Mouse (Mus musculus) C2C12 (cell line): ENCODE results near the gene Yjefn3. TPM values are rescaled to one million over a fixed set of nuclear protein-coding genes. Genes with fewer than 3 reads are reported as not detected.

ENCODE experiments used
- H3K27me3 ChIP-seq: one replicate; pipeline ENCODE4 v1.6.1; 2011; ENCODE audit not compliant: control insufficient read depth, insufficient read depth, insufficient read length
- H3K36me3 ChIP-seq: one replicate; pipeline ENCODE4 v1.6.1; 2011; ENCODE audit not compliant: control insufficient read depth, insufficient read depth
- H3K4me3 ChIP-seq: one replicate; pipeline ENCODE4 v1.5.1; 2011; ENCODE audit warnings: mild to moderate bottlenecking, control low read depth; ENCODE audit not compliant: poor library complexity, insufficient read depth, severe bottlenecking
- H3K79me2 ChIP-seq: one replicate; pipeline ENCODE4 v1.6.1; 2011; ENCODE audit not compliant: control insufficient read depth, insufficient read depth
- H3K79me3 ChIP-seq: one replicate; pipeline ENCODE4 v1.6.1; 2011; ENCODE audit warnings: low read depth, control low read depth
- H3ac ChIP-seq: one replicate; pipeline ENCODE3; 2011; ENCODE audit warnings: low read depth; ENCODE audit not compliant: control insufficient read depth, insufficient read length
- CEBPB ChIP-seq: IDR thresholded peaks from one replicate; pipeline ENCODE4 v1.6.1; 2011; ENCODE audit warnings: low read depth, mild to moderate bottlenecking, control low read depth, moderate library complexity
- CTCF ChIP-seq: IDR thresholded peaks from one replicate; pipeline ENCODE4 v1.5.1; 2011; ENCODE audit not compliant: control insufficient read depth, insufficient read depth, insufficient read length
- FOSL1 ChIP-seq: IDR thresholded peaks from one replicate; pipeline ENCODE4 v1.8.0; 2011; ENCODE audit warnings: mild to moderate bottlenecking, low read length; ENCODE audit not compliant: poor library complexity, insufficient read depth, severe bottlenecking
- MAX ChIP-seq: IDR thresholded peaks from one replicate; pipeline ENCODE4 v1.6.1; 2011; ENCODE audit warnings: mild to moderate bottlenecking, control low read depth
- MYOD1 ChIP-seq: IDR thresholded peaks from one replicate; pipeline ENCODE4 v1.6.1; 2011; ENCODE audit warnings: low read depth; ENCODE audit not compliant: control insufficient read depth, insufficient read length
- MYOG ChIP-seq: IDR thresholded peaks from one replicate; pipeline ENCODE4 v1.6.1; 2011; ENCODE audit not compliant: control insufficient read depth, insufficient read length; ENCODE audit errors: extremely low read depth
- USF1 ChIP-seq: IDR thresholded peaks from one replicate; pipeline ENCODE4 v1.6.1; 2011; ENCODE audit warnings: low read depth, mild to moderate bottlenecking, control low read depth, moderate library complexity
- polyA plus RNA-seq: library from polyadenylated mRNA; unstranded; fragments of >200 nt; fragmentation: generic; extraction: Trizol; gene quantifications from one replicate; pipeline ENCODE4 v1.2.1, GENCODE M21; 2012; ENCODE audit warnings: missing spikeins

The Yjefn3 gene
- polyA plus RNA-seq, 1 experiment = 2.6 TPM

GRCm38 (mm10) chr8:69867696-69868326, 34.7 kb downstream of the Yjefn3 start:
- Histone ChIP-seq H3K79me2 (no peaks in the 10 kb centered on the region), H3ac (no peak overlapping the region), H3K36me3 (no peaks in the 10 kb centered on the region), H3K79me3 (no peaks in the 10 kb centered on the region), H3K27me3 (peaks cover 3% of the 10 kb centered on the region), H3K4me3 (no peak overlapping the region)
- TF ChIP-seq MYOD1 (no peak), USF1 (no peak), FOSL1 (no peak), CTCF (no peak), MAX (no peak), CEBPB (no peak), MYOG (no peak)

GRCm38 (mm10) chr8:69864180-69864579, 38.3 kb downstream of the Yjefn3 start:
- H3K27me3 ChIP-seq = no peaks in the 10 kb centered on the region
- no peaks in the 10 kb centered on the region for H3K36me3 ChIP-seq
- no peaks in the 10 kb centered on the region for H3K79me2 ChIP-seq
- TF ChIP-seq USF1 = no peak
- TF ChIP-seq MAX = no peak
- TF ChIP-seq FOSL1 = no peak
- no peak for TF ChIP-seq CEBPB
- TF ChIP-seq MYOG = no peak
- TF ChIP-seq CTCF = no peak
- no peak for TF ChIP-seq MYOD1
- no peak overlapping the region for H3ac ChIP-seq
- H3K79me3 ChIP-seq = no peaks in the 10 kb centered on the region
- H3K4me3 ChIP-seq = no peak overlapping the region

- Histone ChIP-seq H3K36me3 (no peaks in the 10 kb centered on the region), H3K79me2 (no peaks in the 10 kb centered on the region), H3ac (no peak overlapping the region), H3K27me3 (no peaks in the 10 kb centered on the region), H3K4me3 (no peak overlapping the region), H3K79me3 (no peaks in the 10 kb centered on the region)
- TF ChIP-seq CTCF (no peak), USF1 (no peak), FOSL1 (no peak), MYOD1 (no peak), MYOG (no peak), MAX (no peak), CEBPB (no peak)
Measured at GRCm38 (mm10) chr8:69863387-69864020, 39.0 kb downstream of the Yjefn3 start.

GRCm38 (mm10) chr8:69861251-69861650, 41.3 kb downstream of the Yjefn3 start:
- Histone ChIP-seq H3K4me3 (no peak overlapping the region), H3K79me2 (no peaks in the 10 kb centered on the region), H3K36me3 (no peaks in the 10 kb centered on the region), H3ac (no peak overlapping the region), H3K27me3 (no peaks in the 10 kb centered on the region), H3K79me3 (no peaks in the 10 kb centered on the region)
- TF ChIP-seq MYOD1 (no peak), FOSL1 (no peak), CTCF (no peak), CEBPB (no peak), MYOG (no peak), MAX (no peak), USF1 (no peak)

- Histone ChIP-seq H3K79me2 (no peaks in the 10 kb centered on the region), H3ac (no peak overlapping the region), H3K79me3 (no peaks in the 10 kb centered on the region), H3K36me3 (no peaks in the 10 kb centered on the region), H3K27me3 (no peaks in the 10 kb centered on the region), H3K4me3 (no peak overlapping the region)
- no peak for TF ChIP-seq MYOG
- TF ChIP-seq CEBPB = no peak
- no peak for TF ChIP-seq FOSL1
- no peak for TF ChIP-seq MAX
- no peak for TF ChIP-seq CTCF
- TF ChIP-seq USF1 = no peak
- TF ChIP-seq MYOD1 = no peak
Measured at GRCm38 (mm10) chr8:69860807-69861206, 41.7 kb downstream of the Yjefn3 start.

GRCm38 (mm10) chr8:69853869-69854268, 48.6 kb downstream of the Yjefn3 start:
- Histone ChIP-seq H3ac (no peak overlapping the region), H3K79me2 (no peaks in the 10 kb centered on the region), H3K27me3 (no peaks in the 10 kb centered on the region), H3K36me3 (no peaks in the 10 kb centered on the region), H3K79me3 (no peaks in the 10 kb centered on the region), H3K4me3 (no peak overlapping the region)
- TF ChIP-seq MYOD1 = no peak
- TF ChIP-seq MYOG = no peak
- TF ChIP-seq CEBPB = no peak
- TF ChIP-seq MAX = no peak
- no peak for TF ChIP-seq USF1
- TF ChIP-seq FOSL1 = no peak
- TF ChIP-seq CTCF = no peak
